Mouse (Mus musculus) stomach, postnatal 0 days (tissue): ENCODE measurements at regions not wholly inside any gene's neighbourhood (a gene's known extent, or its start where the extent isn't known, plus 50 kb on each side); places are given as distances from the start of the nearest gene placed in this dataset.

Source experiments
- ATAC-seq: fragments of 200-750 bp; cut with Nextera tagmentation; 2 replicates; pipeline ENCODE4 v1.8.0; 2017; ENCODE audit not compliant: low FRiP score, low TSS enrichment
- DNase-seq: peaks from one replicate; pipeline ENCODE4 v3.0.0-alpha.2; 2016; ENCODE audit warnings: low spot score
- H3K27ac ChIP-seq: fragments of 300-500 bp; sonication (generic); replicated peaks from 2 replicates; pipeline ENCODE4 v1.5.1; 2014; ENCODE audit warnings: mild to moderate bottlenecking, control low read depth
- H3K27me3 ChIP-seq: fragments of 300-500 bp; sonication (generic); 2 replicates; pipeline ENCODE4 v1.6.1; 2014; ENCODE audit warnings: low read length; ENCODE audit not compliant: control insufficient read depth, insufficient read depth
- H3K36me3 ChIP-seq: fragments of 300-500 bp; sonication (generic); 2 replicates; pipeline ENCODE4 v1.6.1; 2014; ENCODE audit warnings: low read length, mixed read lengths; ENCODE audit not compliant: control insufficient read depth, insufficient read depth
- H3K4me1 ChIP-seq: fragments of 300-500 bp; sonication (generic); replicated peaks from 2 replicates; pipeline ENCODE4 v1.6.1; 2014; ENCODE audit warnings: antibody characterized with exemption; ENCODE audit not compliant: control insufficient read depth, insufficient read depth
- H3K4me2 ChIP-seq: fragments of 300-500 bp; sonication (generic); replicated peaks from 2 replicates; pipeline ENCODE4 v1.6.1; 2014; ENCODE audit warnings: low read depth, mild to moderate bottlenecking, control low read depth, moderate library complexity
- H3K4me3 ChIP-seq: fragments of 300-500 bp; sonication (generic); 2 replicates; pipeline ENCODE4 v1.5.1; 2014; ENCODE audit warnings: low read depth, low read length, control low read depth
- H3K9ac ChIP-seq: fragments of 300-500 bp; sonication (generic); 2 replicates; pipeline ENCODE4 v1.6.1; 2014; ENCODE audit warnings: mild to moderate bottlenecking, low read length, control low read depth, mixed read lengths
- H3K9me3 ChIP-seq: fragments of 300-500 bp; sonication (generic); 2 replicates; pipeline ENCODE4 v1.6.1; 2016; ENCODE audit warnings: low read length; ENCODE audit not compliant: control insufficient read depth
- CTCF ChIP-seq: IDR thresholded peaks from 2 replicates; pipeline ENCODE4 v1.5.1; 2016; ENCODE audit warnings: antibody characterized with exemption, low read depth, mild to moderate bottlenecking, moderate library complexity
- EP300 ChIP-seq: optimal IDR thresholded peaks from 2 replicates; pipeline ENCODE3; 2016; ENCODE audit warnings: antibody characterized with exemption
- WGBS: fragments of 180-500 bp; shearing (Covaris S2); extraction: QIAGEN DNeasy Blood & Tissue Kit; methylation state at CpG from one replicate; pipeline ENCODE4 v1.1.7; 2014; 5-methylcytosine and 5-hydroxymethylcytosine counted together

DNA sequence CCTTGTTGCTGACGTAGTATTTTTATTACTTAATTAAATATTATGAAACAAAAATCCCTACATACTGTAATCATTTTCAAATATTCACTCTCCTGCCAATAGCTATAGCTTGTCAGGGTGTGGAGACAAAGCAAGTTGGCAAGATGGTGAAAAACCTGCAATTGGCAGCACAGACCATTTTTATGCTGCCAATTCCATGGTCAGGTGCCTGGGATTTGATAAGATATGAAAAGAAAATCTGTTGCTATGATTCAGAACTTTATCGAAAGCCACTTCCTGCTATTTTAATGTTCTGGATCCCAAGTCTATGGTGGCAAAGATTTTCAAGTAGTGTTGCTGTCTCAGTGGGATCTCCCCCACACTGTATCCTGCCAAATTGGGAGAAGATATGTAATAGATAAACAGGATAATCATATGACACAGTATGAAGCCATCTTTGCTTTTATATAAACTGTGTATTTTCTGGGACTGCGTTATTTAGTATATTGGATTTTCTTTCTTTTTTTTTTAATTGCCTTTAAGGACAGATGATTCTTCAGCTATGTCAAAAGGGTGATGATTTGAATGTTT lies 165.3 kb upstream of the Lrrc3b start:
- Histone ChIP-seq H3K27ac (no peak overlapping the region), H3K4me1 (no peaks in the 10 kb centered on the region), H3K27me3 (no peaks in the 10 kb centered on the region), H3K9me3 (no peaks in the 10 kb centered on the region), H3K4me2 (no peak overlapping the region), H3K4me3 (no peak overlapping the region), H3K9ac (no peak overlapping the region), H3K36me3 (no peaks in the 10 kb centered on the region)
- 73% methylated on average over 3 of the region's 3 CpGs for WGBS
- TF ChIP-seq CTCF (no peak), EP300 (no peak)
- no peak for ATAC-seq
- DNase-seq, result no peak

DNA sequence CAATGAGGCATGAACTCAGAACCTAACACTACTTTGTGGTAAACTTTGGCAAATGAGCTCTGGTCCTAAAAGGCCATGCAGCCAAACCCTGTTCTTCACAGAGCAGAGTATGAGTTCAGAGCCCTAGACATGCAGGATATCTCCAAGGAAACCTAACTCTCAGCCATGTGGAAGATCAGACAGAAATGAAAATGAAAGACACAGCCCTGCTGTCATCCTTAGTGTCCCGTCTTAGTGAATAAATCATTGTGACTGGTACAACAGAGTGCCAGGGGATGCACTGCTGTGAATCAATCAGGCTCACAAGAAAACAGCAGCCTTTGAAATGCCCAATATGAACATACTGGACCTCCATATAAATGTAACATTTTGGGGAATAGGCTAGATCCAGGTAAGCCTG lies 171.4 kb upstream of the Lrrc3b start:
- TF ChIP-seq EP300 (no peak), CTCF (no peak)
- Histone ChIP-seq H3K27me3 (no peaks in the 10 kb centered on the region), H3K9ac (no peak overlapping the region), H3K4me1 (no peaks in the 10 kb centered on the region), H3K27ac (no peak overlapping the region), H3K4me2 (no peak overlapping the region), H3K9me3 (no peaks in the 10 kb centered on the region), H3K4me3 (no peak overlapping the region), H3K36me3 (no peaks in the 10 kb centered on the region)
- WGBS, result 62% methylated on average over 1 of the region's 1 CpGs
- no peak for DNase-seq
- no peak for ATAC-seq

DNA sequence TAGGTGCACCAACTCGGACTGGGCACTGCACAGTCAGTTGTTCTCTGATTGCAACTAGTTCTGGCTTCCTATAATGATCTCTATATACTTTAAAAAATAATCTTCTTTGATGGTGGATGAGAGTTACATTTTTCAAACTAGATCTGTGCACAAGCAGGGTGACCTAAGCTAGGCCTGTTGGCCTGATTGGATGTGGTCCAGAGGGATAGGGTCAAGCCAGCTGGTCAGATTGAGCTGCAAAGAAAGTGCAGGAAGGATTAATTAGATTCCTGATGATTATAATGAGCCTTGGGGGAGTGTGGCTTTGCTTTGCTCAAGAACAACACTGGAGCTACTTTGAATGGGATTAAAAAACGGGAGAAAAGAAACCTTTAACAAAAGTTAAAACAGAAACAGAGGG lies 195.8 kb upstream of the Lrrc3b start:
- WGBS, result 45% methylated on average over 2 of the region's 2 CpGs
- ATAC-seq, result no peak
- H3K27me3 ChIP-seq, result no peaks in the 10 kb centered on the region
- TF ChIP-seq EP300, result no peak
- H3K4me3 ChIP-seq, result no peak overlapping the region
- no peak overlapping the region for H3K4me2 ChIP-seq
- H3K9ac ChIP-seq, result no peak overlapping the region
- DNase-seq, result no peak
- no peaks in the 10 kb centered on the region for H3K36me3 ChIP-seq
- no peaks in the 10 kb centered on the region for H3K4me1 ChIP-seq
- H3K9me3 ChIP-seq, result no peaks in the 10 kb centered on the region
- H3K27ac ChIP-seq, result no peak overlapping the region

DNA sequence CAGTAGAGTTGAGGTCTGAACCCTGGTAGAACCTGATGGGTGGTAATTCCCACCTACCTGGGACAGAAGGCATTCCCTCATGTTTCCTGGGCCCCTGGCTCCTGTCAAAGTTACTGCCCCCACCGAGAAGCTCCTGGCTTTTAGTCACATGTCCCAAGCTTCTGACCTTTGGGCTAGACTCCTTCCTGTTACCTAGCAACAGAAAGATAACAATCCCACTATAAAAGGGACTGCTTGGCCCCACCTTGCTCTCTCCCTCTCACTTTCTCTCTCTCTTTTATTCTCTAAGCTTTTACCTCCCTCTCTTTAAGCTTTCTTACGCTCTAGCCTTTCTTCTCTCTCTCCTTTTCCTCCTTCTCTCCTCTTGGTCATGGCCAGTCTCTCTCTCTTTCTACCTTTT lies 198.9 kb upstream of the Lrrc3b start:
- no peak for ATAC-seq
- 57% methylated on average over 2 of the region's 2 CpGs for WGBS
- no peak overlapping the region for H3K4me3 ChIP-seq

DNA sequence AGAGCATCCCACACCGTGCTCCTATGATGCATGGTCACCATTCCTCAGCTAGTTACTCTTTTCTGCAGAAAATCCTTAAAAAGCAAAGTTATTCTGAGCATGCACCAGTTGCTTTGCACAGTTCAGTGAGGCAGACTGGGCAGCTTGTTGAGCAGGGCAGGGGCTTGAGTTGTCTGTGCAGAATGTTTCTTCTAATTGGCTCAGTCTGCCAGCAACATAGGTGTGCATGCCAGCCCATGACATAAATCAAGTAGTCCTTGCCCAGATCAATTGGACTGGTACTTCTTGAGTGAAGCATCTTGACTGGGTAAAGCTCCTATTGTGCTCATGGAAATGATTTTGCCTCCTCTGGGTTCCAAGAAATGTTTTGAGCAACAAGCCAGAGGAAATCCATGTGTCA lies 200.1 kb upstream of the Lrrc3b start:
- H3K27me3 ChIP-seq, result no peaks in the 10 kb centered on the region
- ATAC-seq, result no peak
- H3K4me3 ChIP-seq, result no peak overlapping the region
- H3K9ac ChIP-seq, result no peak overlapping the region
- TF ChIP-seq CTCF (no peak), EP300 (no peak)
- no peak for DNase-seq
- H3K36me3 ChIP-seq, result no peaks in the 10 kb centered on the region
- no peak overlapping the region for H3K27ac ChIP-seq
- H3K4me1 ChIP-seq, result no peaks in the 10 kb centered on the region
- no peak overlapping the region for H3K4me2 ChIP-seq
- no peaks in the 10 kb centered on the region for H3K9me3 ChIP-seq
- 74% methylated on average over 1 of the region's 1 CpGs for WGBS

More for the DNA sequence above, 198.9 kb upstream of the Lrrc3b start:
- Histone ChIP-seq H3K9ac (no peak overlapping the region), H3K27me3 (no peaks in the 10 kb centered on the region), H3K27ac (no peak overlapping the region), H3K4me2 (no peak overlapping the region), H3K9me3 (no peaks in the 10 kb centered on the region), H3K36me3 (no peaks in the 10 kb centered on the region), H3K4me1 (no peaks in the 10 kb centered on the region)
- TF ChIP-seq CTCF, result no peak
- TF ChIP-seq EP300, result no peak
- DNase-seq, result no peak

DNA sequence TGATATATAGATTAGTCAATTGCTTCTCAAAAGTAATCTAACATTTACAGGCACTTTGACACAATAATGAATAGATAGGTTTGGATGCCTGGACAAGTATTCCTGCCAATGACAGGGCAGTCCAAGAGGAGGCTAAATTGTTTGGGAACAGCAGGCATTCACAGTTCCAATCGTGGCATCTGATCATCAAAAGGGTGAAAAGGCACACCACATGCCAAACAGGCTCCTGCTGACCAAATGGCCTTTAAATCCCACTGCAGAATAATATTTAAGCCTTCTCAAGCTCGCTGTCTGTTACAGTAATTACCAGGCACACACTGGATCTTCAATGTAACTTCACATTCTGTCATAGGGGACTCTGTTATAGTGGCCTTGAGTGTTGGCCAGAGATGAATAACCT lies 222.1 kb upstream of the Lrrc3b start:
- H3K4me2 ChIP-seq, result no peak overlapping the region
- no peak overlapping the region for H3K9ac ChIP-seq
- DNase-seq (no peak), ATAC-seq (no peak)
- no peaks in the 10 kb centered on the region for H3K4me1 ChIP-seq
- TF ChIP-seq EP300, result no peak
- no peak for TF ChIP-seq CTCF
- no peak overlapping the region for H3K4me3 ChIP-seq
- no peaks in the 10 kb centered on the region for H3K9me3 ChIP-seq
- WGBS, result 40% methylated on average over 2 of the region's 2 CpGs
- no peaks in the 10 kb centered on the region for H3K27me3 ChIP-seq
- no peaks in the 10 kb centered on the region for H3K36me3 ChIP-seq
- H3K27ac ChIP-seq, result no peak overlapping the region
